Mouse (Mus musculus): Measurements from ENCODE around the gene Brd7. TPM values are rescaled to one million over a fixed set of nuclear protein-coding genes. Genes with fewer than 3 reads are reported as not detected.

The Brd7 gene
- polyA plus RNA-seq (2014; fragmentation: Nextera tagmentation; extraction: Ambion mirVana): 60.4 and 69.0 TPM in 2 replicates

DNA sequence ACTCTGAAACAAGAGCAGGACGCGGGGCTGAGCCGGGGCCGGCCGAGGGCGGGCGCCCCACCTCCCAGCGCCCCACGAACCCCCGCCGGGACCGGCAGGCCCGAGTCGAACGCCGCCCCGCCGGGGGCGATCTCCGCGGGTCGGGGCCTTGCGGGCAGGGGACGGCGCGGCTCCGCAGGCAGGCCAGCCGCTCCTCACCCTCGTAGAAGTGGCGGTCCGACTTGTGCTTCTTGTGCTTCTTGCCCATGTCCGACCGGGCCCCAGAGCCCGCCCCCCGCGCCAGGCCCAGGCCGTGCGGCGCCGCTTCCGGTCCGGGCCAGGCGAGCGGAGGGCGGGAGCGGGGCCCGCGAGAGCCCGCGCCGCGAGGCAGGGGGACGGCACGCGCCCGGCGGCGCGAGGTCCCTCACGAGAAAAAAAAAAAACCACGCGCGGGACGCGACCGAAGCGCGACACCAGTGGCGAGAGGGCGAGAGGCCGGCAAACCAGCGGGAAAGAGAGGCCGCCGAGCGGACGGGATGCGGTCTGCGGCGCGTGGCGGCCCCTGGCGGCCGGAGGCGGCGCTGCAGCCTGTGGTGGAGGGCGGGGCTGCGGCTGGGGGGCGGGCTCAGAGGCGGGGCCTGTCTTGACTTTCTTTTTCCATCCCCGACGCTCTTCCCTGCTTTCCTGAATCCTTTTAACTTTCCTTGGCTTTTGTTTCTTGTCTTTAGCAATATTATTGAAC, at the start of gene Brd7:
Brd7 (minus strand) TSS at position 487 of the 721 bp plus-strand sequence.
- Histone ChIP-seq H3K4me2 (ENCODE audit: low read length) (peak within 1 kb of the TSS; percentile 78), H3K27me3 (replicated peaks; ENCODE audit: control insufficient read depth, insufficient read depth, low read length) (no peaks in the 10 kb centered on the region), H3K9ac (ENCODE audit: low read length) (peak within 1 kb of the TSS; percentile 94), H3K4me3 (ENCODE audit: low read depth, low read length) (peak within 1 kb of the TSS; percentile 88), H3K4me1 (replicated peaks; ENCODE audit: control insufficient read depth, insufficient read depth, low read length) (peaks cover 15% of the 10 kb centered on the region), H3K36me3 (ENCODE audit: control insufficient read depth, insufficient read depth, low read length) (peaks cover 23% of the 10 kb centered on the region), H3K9me3 (ENCODE audit: control insufficient read depth, low read length) (no peaks in the 10 kb centered on the region), H3K27ac (ENCODE audit: low read depth) (peak within 1 kb of the TSS; percentile 84)
- ATAC-seq (replicated peaks; ENCODE audit: low FRiP score, low TSS enrichment, low read depth) (peak; percentile 92), DNase-seq (ENCODE audit: low spot score) (peak; percentile 95)
- WGBS: under 1% methylated on average over 73 of the region's 91 CpGs

DNA sequence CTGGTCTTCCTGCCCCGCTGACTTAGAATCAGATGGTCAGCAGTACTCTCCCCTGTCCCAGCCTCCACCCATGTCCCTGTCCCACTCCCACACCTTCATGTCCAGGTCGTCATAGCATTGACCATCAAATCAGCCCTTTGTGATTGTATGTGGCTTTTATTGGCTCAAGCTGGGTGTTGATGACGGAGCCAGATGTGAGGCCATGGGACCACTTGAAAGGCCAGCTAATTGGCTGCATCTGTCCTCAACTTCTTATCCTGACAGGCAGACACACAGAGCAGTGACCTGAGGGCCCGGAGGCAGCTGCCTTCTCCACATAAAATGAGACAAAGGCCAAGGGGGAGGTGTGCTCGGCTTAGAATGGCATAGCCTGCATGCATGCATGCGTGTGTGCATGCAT, 49.5 kb upstream of the Brd7 start:
- no peaks in the 10 kb centered on the region for H3K36me3 ChIP-seq (ENCODE audit: control insufficient read depth, insufficient read depth, low read length)
- no peak overlapping the region for H3K4me2 ChIP-seq (ENCODE audit: low read length)
- H3K27ac ChIP-seq (ENCODE audit: low read depth): no peak overlapping the region
- no peak overlapping the region for H3K9ac ChIP-seq (ENCODE audit: low read length)
- ATAC-seq (replicated peaks; ENCODE audit: low FRiP score, low TSS enrichment, low read depth) (no peak), DNase-seq (ENCODE audit: low spot score) (no peak)
- H3K9me3 ChIP-seq (ENCODE audit: control insufficient read depth, low read length): 0 out of 2 replicates have a peak, but pooled peaks cover 3% of the 10 kb centered on the region
- H3K4me3 ChIP-seq (ENCODE audit: low read depth, low read length): no peak overlapping the region
- H3K27me3 ChIP-seq (replicated peaks; ENCODE audit: control insufficient read depth, insufficient read depth, low read length): no peaks in the 10 kb centered on the region
- H3K4me1 ChIP-seq (replicated peaks; ENCODE audit: control insufficient read depth, insufficient read depth, low read length): no peaks in the 10 kb centered on the region
- 72% methylated on average over 6 of the region's 6 CpGs for WGBS

DNA sequence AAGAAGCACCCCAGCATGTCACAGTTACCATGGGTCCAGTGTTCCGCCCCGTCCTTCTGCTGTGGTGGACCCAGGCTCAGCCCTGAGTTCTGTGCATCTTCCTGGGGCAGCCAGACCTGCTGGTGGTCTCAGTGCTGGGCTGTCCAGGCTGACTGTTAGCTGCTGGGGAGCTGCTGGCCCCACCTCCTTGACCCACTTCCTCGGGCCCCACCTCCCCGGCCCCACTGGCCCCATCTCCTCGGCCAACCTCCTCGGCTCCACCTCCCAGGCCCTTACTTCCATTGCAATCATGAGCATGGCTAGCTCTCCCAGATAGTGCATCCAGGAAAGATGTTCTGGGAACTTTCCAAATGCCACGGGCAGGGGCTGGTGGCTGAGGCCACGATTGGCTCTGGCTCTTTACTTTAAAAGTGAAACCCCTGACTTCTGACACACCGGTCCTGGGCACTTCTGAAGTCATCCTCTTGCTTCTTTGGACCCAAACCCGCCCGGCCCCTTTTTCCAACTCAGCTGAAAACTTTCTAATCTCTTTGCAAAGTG, 47.5 kb upstream of the Brd7 start:
- Histone ChIP-seq H3K27ac (ENCODE audit: low read depth) (no peak overlapping the region), H3K9ac (ENCODE audit: low read length) (no peak overlapping the region), H3K36me3 (ENCODE audit: control insufficient read depth, insufficient read depth, low read length) (no peaks in the 10 kb centered on the region), H3K4me3 (ENCODE audit: low read depth, low read length) (no peak overlapping the region), H3K4me1 (replicated peaks; ENCODE audit: control insufficient read depth, insufficient read depth, low read length) (no peaks in the 10 kb centered on the region), H3K4me2 (ENCODE audit: low read length) (no peak overlapping the region), H3K27me3 (replicated peaks; ENCODE audit: control insufficient read depth, insufficient read depth, low read length) (no peaks in the 10 kb centered on the region), H3K9me3 (ENCODE audit: control insufficient read depth, low read length) (0 out of 2 replicates have a peak, but pooled peaks cover 6% of the 10 kb centered on the region)
- 48% methylated on average over 11 of the region's 11 CpGs for WGBS
- DNase-seq (ENCODE audit: low spot score) (no peak), ATAC-seq (replicated peaks; ENCODE audit: low FRiP score, low TSS enrichment, low read depth) (no peak)

DNA sequence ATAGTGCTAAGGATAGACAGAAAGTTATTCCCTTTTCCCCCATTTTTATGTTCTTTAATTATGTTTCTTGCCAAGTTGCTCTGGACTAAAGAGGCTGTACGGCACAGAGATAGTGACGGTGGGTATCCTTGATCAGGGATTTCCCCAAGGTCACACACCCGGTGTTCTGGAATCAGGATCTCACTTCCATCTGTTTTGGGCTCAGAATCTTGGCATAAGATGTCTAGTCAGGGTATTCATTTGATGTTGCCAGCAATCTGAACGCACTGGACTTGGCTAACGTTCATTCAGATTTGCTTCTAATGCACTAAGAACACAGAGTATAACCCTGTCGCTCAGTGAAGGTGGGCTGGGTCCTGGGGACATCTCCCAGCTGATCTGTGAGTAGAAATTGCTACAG, 45.7 kb upstream of the Brd7 start:
- no peak overlapping the region for H3K27ac ChIP-seq (ENCODE audit: low read depth)
- 0 out of 2 replicates have a peak, but pooled peaks cover 6% of the 10 kb centered on the region for H3K9me3 ChIP-seq (ENCODE audit: control insufficient read depth, low read length)
- no peaks in the 10 kb centered on the region for H3K27me3 ChIP-seq (replicated peaks; ENCODE audit: control insufficient read depth, insufficient read depth, low read length)
- no peaks in the 10 kb centered on the region for H3K4me1 ChIP-seq (replicated peaks; ENCODE audit: control insufficient read depth, insufficient read depth, low read length)
- DNase-seq (ENCODE audit: low spot score) (no peak), ATAC-seq (replicated peaks; ENCODE audit: low FRiP score, low TSS enrichment, low read depth) (no peak)
- no peaks in the 10 kb centered on the region for H3K36me3 ChIP-seq (ENCODE audit: control insufficient read depth, insufficient read depth, low read length)
- no peak overlapping the region for H3K4me2 ChIP-seq (ENCODE audit: low read length)
- no peak overlapping the region for H3K4me3 ChIP-seq (ENCODE audit: low read depth, low read length)
- WGBS: 95% methylated on average over 6 of the region's 6 CpGs
- H3K9ac ChIP-seq (ENCODE audit: low read length): no peak overlapping the region

DNA sequence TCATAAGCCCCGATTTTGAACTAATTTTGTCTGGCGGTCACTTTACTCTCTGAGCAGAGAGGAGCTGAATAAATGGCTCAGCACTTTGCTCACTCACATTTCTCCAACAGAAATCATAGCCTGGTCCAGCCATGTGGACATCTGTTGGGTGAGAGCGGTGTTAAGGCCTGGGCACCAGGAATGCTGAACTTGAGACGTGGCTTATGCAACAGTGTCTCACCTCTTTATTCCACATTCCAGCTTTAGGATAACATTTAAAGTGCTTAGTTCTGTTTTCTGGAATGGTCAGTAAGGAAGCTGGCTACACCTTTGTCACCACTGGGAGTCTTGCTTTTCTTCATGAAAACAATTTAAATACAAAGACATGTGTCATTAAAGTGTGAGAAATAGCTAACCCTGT, 36.1 kb upstream of the Brd7 start:
- no peak overlapping the region for H3K4me2 ChIP-seq (ENCODE audit: low read length)
- no peaks in the 10 kb centered on the region for H3K27me3 ChIP-seq (replicated peaks; ENCODE audit: control insufficient read depth, insufficient read depth, low read length)
- no peak overlapping the region for H3K27ac ChIP-seq (ENCODE audit: low read depth)
- no peaks in the 10 kb centered on the region for H3K36me3 ChIP-seq (ENCODE audit: control insufficient read depth, insufficient read depth, low read length)
- ATAC-seq (replicated peaks; ENCODE audit: low FRiP score, low TSS enrichment, low read depth) (no peak), DNase-seq (ENCODE audit: low spot score) (no peak)
- no peaks in the 10 kb centered on the region for H3K9me3 ChIP-seq (ENCODE audit: control insufficient read depth, low read length)
- H3K4me3 ChIP-seq (ENCODE audit: low read depth, low read length): no peak overlapping the region
- no peak overlapping the region for H3K9ac ChIP-seq (ENCODE audit: low read length)
- H3K4me1 ChIP-seq (replicated peaks; ENCODE audit: control insufficient read depth, insufficient read depth, low read length): no peaks in the 10 kb centered on the region
- WGBS: 89% methylated on average over 4 of the region's 4 CpGs

DNA sequence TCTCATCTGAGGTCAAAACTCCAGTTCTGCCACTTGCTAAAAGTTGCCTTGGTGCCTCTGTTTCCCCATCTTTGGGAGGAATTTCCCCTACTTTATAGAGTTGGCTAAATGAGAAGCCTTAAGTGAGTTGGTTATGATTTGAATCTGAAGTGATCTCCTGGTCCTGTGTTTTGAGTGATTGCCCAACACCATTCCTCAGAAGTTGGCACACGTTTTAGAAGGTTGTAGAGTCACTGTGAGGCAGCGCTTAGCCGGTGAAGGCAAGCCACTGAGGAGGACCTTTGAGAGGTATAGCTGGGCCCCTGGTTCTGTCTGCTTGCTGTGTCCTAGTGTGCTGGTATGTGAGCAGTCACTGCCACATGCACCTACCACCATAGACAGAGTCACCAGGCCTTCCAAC, 31.3 kb upstream of the Brd7 start:
- H3K4me2 ChIP-seq (ENCODE audit: low read length): no peak overlapping the region
- no peaks in the 10 kb centered on the region for H3K9me3 ChIP-seq (ENCODE audit: control insufficient read depth, low read length)
- no peaks in the 10 kb centered on the region for H3K27me3 ChIP-seq (replicated peaks; ENCODE audit: control insufficient read depth, insufficient read depth, low read length)
- DNase-seq (ENCODE audit: low spot score) (no peak), ATAC-seq (replicated peaks; ENCODE audit: low FRiP score, low TSS enrichment, low read depth) (no peak)
- no peak overlapping the region for H3K9ac ChIP-seq (ENCODE audit: low read length)
- H3K27ac ChIP-seq (ENCODE audit: low read depth): no peak overlapping the region
- 93% methylated on average over 3 of the region's 3 CpGs for WGBS
- H3K4me1 ChIP-seq (replicated peaks; ENCODE audit: control insufficient read depth, insufficient read depth, low read length): no peaks in the 10 kb centered on the region
- no peak overlapping the region for H3K4me3 ChIP-seq (ENCODE audit: low read depth, low read length)
- no peaks in the 10 kb centered on the region for H3K36me3 ChIP-seq (ENCODE audit: control insufficient read depth, insufficient read depth, low read length)

DNA sequence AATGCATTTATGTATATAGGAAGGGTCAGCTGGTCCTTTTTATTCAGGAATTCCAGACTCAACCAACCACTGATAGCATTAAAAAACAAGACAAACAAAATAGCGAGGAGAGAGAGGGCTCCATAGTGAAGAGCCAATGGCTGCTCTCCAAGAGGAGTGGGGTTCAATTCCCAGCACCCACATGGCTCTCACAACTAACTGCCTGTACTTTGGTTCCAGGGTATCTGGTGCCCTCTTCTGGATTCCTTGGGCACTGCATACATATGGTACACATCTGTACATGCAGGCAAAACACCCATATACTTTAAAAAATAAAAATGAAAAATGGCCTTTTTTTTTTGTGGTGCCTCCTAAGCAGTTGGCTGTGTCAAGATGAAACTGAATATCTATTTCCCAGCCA, 28.8 kb upstream of the Brd7 start:
- no peak overlapping the region for H3K27ac ChIP-seq (ENCODE audit: low read depth)
- H3K4me1 ChIP-seq (replicated peaks; ENCODE audit: control insufficient read depth, insufficient read depth, low read length): no peaks in the 10 kb centered on the region
- no peaks in the 10 kb centered on the region for H3K9me3 ChIP-seq (ENCODE audit: control insufficient read depth, low read length)
- H3K27me3 ChIP-seq (replicated peaks; ENCODE audit: control insufficient read depth, insufficient read depth, low read length): no peaks in the 10 kb centered on the region
- no peak for DNase-seq (ENCODE audit: low spot score)
- H3K9ac ChIP-seq (ENCODE audit: low read length): no peak overlapping the region
- H3K36me3 ChIP-seq (ENCODE audit: control insufficient read depth, insufficient read depth, low read length): no peaks in the 10 kb centered on the region
- H3K4me2 ChIP-seq (ENCODE audit: low read length): no peak overlapping the region
- WGBS: 90% methylated on average over 1 of the region's 1 CpGs
- no peak for ATAC-seq (replicated peaks; ENCODE audit: low FRiP score, low TSS enrichment, low read depth)
- H3K4me3 ChIP-seq (ENCODE audit: low read depth, low read length): no peak overlapping the region

DNA sequence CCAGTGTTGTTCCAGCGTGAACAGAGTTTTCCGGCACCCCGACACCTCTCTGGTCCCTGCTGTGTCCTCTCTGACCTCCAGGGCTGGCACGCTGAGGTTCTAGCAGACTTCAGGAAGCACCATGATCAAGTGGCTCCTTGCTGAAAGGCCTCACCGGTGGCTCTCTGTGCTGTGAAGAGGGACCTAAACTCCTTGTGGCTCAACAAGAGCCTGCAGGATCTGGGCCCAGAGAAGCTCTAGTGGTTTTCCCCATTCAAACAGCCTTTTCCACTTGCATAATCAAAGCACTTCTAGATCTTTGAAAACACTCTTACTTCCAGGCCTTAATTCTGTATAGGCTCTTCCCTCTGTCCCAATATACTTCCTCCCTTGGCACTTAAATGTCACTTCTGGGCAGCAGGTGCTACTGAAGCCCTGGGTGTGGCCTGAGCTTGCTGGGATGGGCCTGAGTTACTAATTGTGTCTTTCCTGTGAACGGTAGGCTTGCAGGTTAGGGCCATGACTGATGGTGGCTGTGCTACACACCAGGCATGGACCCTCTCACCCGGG, 26.8 kb upstream of the Brd7 start:
- Histone ChIP-seq H3K4me1 (replicated peaks; ENCODE audit: control insufficient read depth, insufficient read depth, low read length) (no peaks in the 10 kb centered on the region), H3K27me3 (replicated peaks; ENCODE audit: control insufficient read depth, insufficient read depth, low read length) (no peaks in the 10 kb centered on the region), H3K4me2 (ENCODE audit: low read length) (no peak overlapping the region), H3K9ac (ENCODE audit: low read length) (no peak overlapping the region), H3K36me3 (ENCODE audit: control insufficient read depth, insufficient read depth, low read length) (no peaks in the 10 kb centered on the region), H3K9me3 (ENCODE audit: control insufficient read depth, low read length) (no peaks in the 10 kb centered on the region), H3K27ac (ENCODE audit: low read depth) (no peak overlapping the region), H3K4me3 (ENCODE audit: low read depth, low read length) (no peak overlapping the region)
- no peak for DNase-seq (ENCODE audit: low spot score)
- ATAC-seq (replicated peaks; ENCODE audit: low FRiP score, low TSS enrichment, low read depth): no peak
- 69% methylated on average over 7 of the region's 7 CpGs for WGBS

DNA sequence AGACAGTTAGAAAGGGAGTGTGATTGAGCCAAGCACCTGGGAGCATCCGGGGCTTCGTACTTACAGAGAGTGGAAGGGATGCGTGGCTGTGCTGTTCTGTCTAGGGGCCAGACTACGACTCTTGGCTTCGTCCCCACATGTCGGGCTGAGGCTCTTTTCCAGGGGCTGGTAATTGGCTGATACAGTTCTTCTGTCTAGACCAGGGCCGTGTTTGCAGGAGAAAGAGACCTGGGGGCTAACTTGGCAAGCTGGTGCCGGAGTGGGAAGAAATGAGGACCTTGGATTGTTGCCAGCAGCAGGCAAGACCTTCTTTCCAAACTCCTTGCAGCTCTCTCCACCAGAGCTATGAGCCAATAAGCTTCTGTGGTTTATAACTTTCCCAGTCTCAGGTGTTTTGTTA, 25.9 kb upstream of the Brd7 start:
- no peak overlapping the region for H3K4me3 ChIP-seq (ENCODE audit: low read depth, low read length)
- no peaks in the 10 kb centered on the region for H3K9me3 ChIP-seq (ENCODE audit: control insufficient read depth, low read length)
- WGBS: 81% methylated on average over 8 of the region's 8 CpGs
- no peak overlapping the region for H3K27ac ChIP-seq (ENCODE audit: low read depth)
- no peaks in the 10 kb centered on the region for H3K27me3 ChIP-seq (replicated peaks; ENCODE audit: control insufficient read depth, insufficient read depth, low read length)
- no peak overlapping the region for H3K9ac ChIP-seq (ENCODE audit: low read length)
- no peak for ATAC-seq (replicated peaks; ENCODE audit: low FRiP score, low TSS enrichment, low read depth)
- H3K36me3 ChIP-seq (ENCODE audit: control insufficient read depth, insufficient read depth, low read length): no peaks in the 10 kb centered on the region
- no peak for DNase-seq (ENCODE audit: low spot score)
- no peaks in the 10 kb centered on the region for H3K4me1 ChIP-seq (replicated peaks; ENCODE audit: control insufficient read depth, insufficient read depth, low read length)
- no peak overlapping the region for H3K4me2 ChIP-seq (ENCODE audit: low read length)

Measured in intestine, embryonic 14.5 days (tissue).